Mouse (Mus musculus): ENCODE results near the gene AC131692.1. TPM values are rescaled to one million over a fixed set of nuclear protein-coding genes. Genes with fewer than 3 reads are reported as not detected.

AC131692.1 gene
- polyA plus RNA-seq, 1 experiment from 2014 or later: 0.35 TPM

- ATAC-seq (ENCODE audit: low FRiP score, low TSS enrichment): peak; percentile 95
- peaks cover 25% of the 10 kb centered on the region for H3K4me1 ChIP-seq (ENCODE audit: insufficient read depth, low read length)
- WGBS: 7% methylated on average over 33 of the region's 33 CpGs
- H3K9me3 ChIP-seq (ENCODE audit: low read length): no peaks in the 10 kb centered on the region
- peak within 1 kb of the TSS; percentile 56 for H3K4me3 ChIP-seq (ENCODE audit: low read length)
- H3K27me3 ChIP-seq (ENCODE audit: insufficient read depth, low read length): no peaks in the 10 kb centered on the region
- H3K36me3 ChIP-seq (ENCODE audit: insufficient read depth, low read length): peaks cover 27% of the 10 kb centered on the region
- H3K27ac ChIP-seq (ENCODE audit: low read length): peak within 1 kb of the TSS; percentile 78
- peak within 1 kb of the TSS; percentile 66 for H3K9ac ChIP-seq (replicated peaks; ENCODE audit: low read length)
- peak within 1 kb of the TSS; percentile 89 for H3K4me2 ChIP-seq (replicated peaks; ENCODE audit: low read depth, low read length)
These were observed 26.3 kb upstream of the AC131692.1 start, which contains the start of gene Tm7sf2 for GRCm38 (mm10) chr19:6067724-6068415. Gene Tm7sf2, minus strand, starts transcription at chr19:6068373.

GRCm38 (mm10) chr19:6068951-6069350, 25.3 kb upstream of the AC131692.1 start:
- WGBS: 85% methylated on average over 4 of the region's 4 CpGs
- H3K36me3 ChIP-seq (ENCODE audit: insufficient read depth, low read length): peaks cover 31% of the 10 kb centered on the region
- H3K4me3 ChIP-seq (ENCODE audit: low read length): no peak overlapping the region
- H3K27me3 ChIP-seq (ENCODE audit: insufficient read depth, low read length): no peaks in the 10 kb centered on the region
- H3K9ac ChIP-seq (replicated peaks; ENCODE audit: low read length): no peak overlapping the region
- no peak overlapping the region for H3K27ac ChIP-seq (ENCODE audit: low read length)
- H3K9me3 ChIP-seq (ENCODE audit: low read length): no peaks in the 10 kb centered on the region
- no peak overlapping the region for H3K4me2 ChIP-seq (replicated peaks; ENCODE audit: low read depth, low read length)
- peaks cover 22% of the 10 kb centered on the region for H3K4me1 ChIP-seq (ENCODE audit: insufficient read depth, low read length)
- ATAC-seq (ENCODE audit: low FRiP score, low TSS enrichment): no peak

- H3K4me2 ChIP-seq (replicated peaks; ENCODE audit: low read depth, low read length): no peak overlapping the region
- H3K9me3 ChIP-seq (ENCODE audit: low read length): no peaks in the 10 kb centered on the region
- no peak overlapping the region for H3K27ac ChIP-seq (ENCODE audit: low read length)
- no peak for ATAC-seq (ENCODE audit: low FRiP score, low TSS enrichment)
- peaks cover 33% of the 10 kb centered on the region for H3K36me3 ChIP-seq (ENCODE audit: insufficient read depth, low read length)
- no peaks in the 10 kb centered on the region for H3K27me3 ChIP-seq (ENCODE audit: insufficient read depth, low read length)
- H3K4me1 ChIP-seq (ENCODE audit: insufficient read depth, low read length): peaks cover 22% of the 10 kb centered on the region
- H3K4me3 ChIP-seq (ENCODE audit: low read length): no peak overlapping the region
- 94% methylated on average over 10 of the region's 10 CpGs for WGBS
- no peak overlapping the region for H3K9ac ChIP-seq (replicated peaks; ENCODE audit: low read length)
These were observed 24.4 kb upstream of the AC131692.1 start for GRCm38 (mm10) chr19:6069851-6070250.

GRCm38 (mm10) chr19:6070571-6071250, 23.5 kb upstream of the AC131692.1 start:
- Histone ChIP-seq H3K9me3 (ENCODE audit: low read length) (no peaks in the 10 kb centered on the region), H3K36me3 (ENCODE audit: insufficient read depth, low read length) (peaks cover 37% of the 10 kb centered on the region)
- WGBS: 91% methylated on average over 31 of the region's 31 CpGs

GRCm38 (mm10) chr19:6071261-6071660, 23.0 kb upstream of the AC131692.1 start:
- no peaks in the 10 kb centered on the region for H3K27me3 ChIP-seq (ENCODE audit: insufficient read depth, low read length)
- H3K4me1 ChIP-seq (ENCODE audit: insufficient read depth, low read length): peaks cover 28% of the 10 kb centered on the region
- no peaks in the 10 kb centered on the region for H3K9me3 ChIP-seq (ENCODE audit: low read length)
- H3K36me3 ChIP-seq (ENCODE audit: insufficient read depth, low read length): peaks cover 37% of the 10 kb centered on the region
- whole genome bisulfite sequencing: 92% methylated on average over 19 of the region's 19 CpGs
- no peak overlapping the region for H3K4me3 ChIP-seq (ENCODE audit: low read length)
- no peak overlapping the region for H3K27ac ChIP-seq (ENCODE audit: low read length)
- no peak for ATAC-seq (ENCODE audit: low FRiP score, low TSS enrichment)
- H3K4me2 ChIP-seq (replicated peaks; ENCODE audit: low read depth, low read length): no peak overlapping the region
- no peak overlapping the region for H3K9ac ChIP-seq (replicated peaks; ENCODE audit: low read length)

More at GRCm38 (mm10) chr19:6070571-6071250, 23.5 kb upstream of the AC131692.1 start:
- Histone ChIP-seq H3K4me1 (ENCODE audit: insufficient read depth, low read length) (peaks cover 22% of the 10 kb centered on the region), H3K9ac (replicated peaks; ENCODE audit: low read length) (no peak overlapping the region), H3K27me3 (ENCODE audit: insufficient read depth, low read length) (no peaks in the 10 kb centered on the region), H3K27ac (ENCODE audit: low read length) (no peak overlapping the region), H3K4me2 (replicated peaks; ENCODE audit: low read depth, low read length) (no peak overlapping the region), H3K4me3 (ENCODE audit: low read length) (no peak overlapping the region)
- ATAC-seq (ENCODE audit: low FRiP score, low TSS enrichment): no peak

- Histone ChIP-seq H3K4me2 (replicated peaks; ENCODE audit: low read depth, low read length) (no peak overlapping the region), H3K27ac (ENCODE audit: low read length) (no peak overlapping the region), H3K4me1 (ENCODE audit: insufficient read depth, low read length) (peaks cover 8% of the 10 kb centered on the region), H3K36me3 (ENCODE audit: insufficient read depth, low read length) (peaks cover 37% of the 10 kb centered on the region), H3K27me3 (ENCODE audit: insufficient read depth, low read length) (no peaks in the 10 kb centered on the region), H3K9me3 (ENCODE audit: low read length) (no peaks in the 10 kb centered on the region), H3K4me3 (ENCODE audit: low read length) (no peak overlapping the region), H3K9ac (replicated peaks; ENCODE audit: low read length) (no peak overlapping the region)
- 92% methylated on average over 5 of the region's 5 CpGs for WGBS
- no peak for ATAC-seq (ENCODE audit: low FRiP score, low TSS enrichment)
These were observed 20.3 kb upstream of the AC131692.1 start for GRCm38 (mm10) chr19:6073889-6074288.

GRCm38 (mm10) chr19:6076564-6077393, 17.4 kb upstream of the AC131692.1 start, which contains the start of gene Vps51:
Gene Vps51, minus strand, starts transcription at chr19:6077231.
- ATAC-seq (ENCODE audit: low FRiP score, low TSS enrichment): peak; percentile 90
- H3K4me3 ChIP-seq (ENCODE audit: low read length): peak within 1 kb of the TSS; percentile 83
- peak within 1 kb of the TSS; percentile 84 for H3K27ac ChIP-seq (ENCODE audit: low read length)
- H3K36me3 ChIP-seq (ENCODE audit: insufficient read depth, low read length): peaks cover 23% of the 10 kb centered on the region
- H3K4me1 ChIP-seq (ENCODE audit: insufficient read depth, low read length): peaks cover 8% of the 10 kb centered on the region
- under 1% methylated on average over 33 of the region's 33 CpGs for WGBS
- peak within 1 kb of the TSS; percentile 88 for H3K9ac ChIP-seq (replicated peaks; ENCODE audit: low read length)
- H3K4me2 ChIP-seq (replicated peaks; ENCODE audit: low read depth, low read length): peak within 1 kb of the TSS; percentile 91
- H3K27me3 ChIP-seq (ENCODE audit: insufficient read depth, low read length): no peaks in the 10 kb centered on the region
- no peaks in the 10 kb centered on the region for H3K9me3 ChIP-seq (ENCODE audit: low read length)

GRCm38 (mm10) chr19:6079983-6080480, 14.2 kb upstream of the AC131692.1 start, which contains the start of gene Tmem262:
Gene Tmem262, plus strand, starts transcription at chr19:6080033.
- Histone ChIP-seq H3K27me3 (ENCODE audit: insufficient read depth, low read length) (no peaks in the 10 kb centered on the region), H3K4me1 (ENCODE audit: insufficient read depth, low read length) (peaks cover 19% of the 10 kb centered on the region), H3K4me2 (replicated peaks; ENCODE audit: low read depth, low read length) (no peak within 1 kb of the TSS), H3K27ac (ENCODE audit: low read length) (no peak within 1 kb of the TSS), H3K9me3 (ENCODE audit: low read length) (no peaks in the 10 kb centered on the region), H3K36me3 (ENCODE audit: insufficient read depth, low read length) (peaks cover 20% of the 10 kb centered on the region), H3K9ac (replicated peaks; ENCODE audit: low read length) (no peak within 1 kb of the TSS), H3K4me3 (ENCODE audit: low read length) (no peak within 1 kb of the TSS)
- WGBS: 93% methylated on average over 12 of the region's 12 CpGs
- ATAC-seq (ENCODE audit: low FRiP score, low TSS enrichment): no peak

- H3K36me3 ChIP-seq (ENCODE audit: insufficient read depth, low read length): peaks cover 19% of the 10 kb centered on the region
These were observed 12.1 kb upstream of the AC131692.1 start, which contains the start of gene Gm28374 for GRCm38 (mm10) chr19:6082156-6082555. Gene Gm28374, minus strand, starts transcription at chr19:6082256.

More at GRCm38 (mm10) chr19:6082156-6082555, 12.1 kb upstream of the AC131692.1 start, which contains the start of gene Gm28374:
- no peaks in the 10 kb centered on the region for H3K27me3 ChIP-seq (ENCODE audit: insufficient read depth, low read length)
- no peak within 1 kb of the TSS for H3K9ac ChIP-seq (replicated peaks; ENCODE audit: low read length)
- whole genome bisulfite sequencing: 93% methylated on average over 9 of the region's 9 CpGs
- peaks cover 15% of the 10 kb centered on the region for H3K4me1 ChIP-seq (ENCODE audit: insufficient read depth, low read length)
- no peak within 1 kb of the TSS for H3K27ac ChIP-seq (ENCODE audit: low read length)
- ATAC-seq (ENCODE audit: low FRiP score, low TSS enrichment): no peak
- no peak within 1 kb of the TSS for H3K4me2 ChIP-seq (replicated peaks; ENCODE audit: low read depth, low read length)
- no peaks in the 10 kb centered on the region for H3K9me3 ChIP-seq (ENCODE audit: low read length)
- no peak within 1 kb of the TSS for H3K4me3 ChIP-seq (ENCODE audit: low read length)

All from kidney, embryonic 16.5 days (tissue).